Mouse (Mus musculus): ENCODE results near the gene E330034G19Rik.

DNA sequence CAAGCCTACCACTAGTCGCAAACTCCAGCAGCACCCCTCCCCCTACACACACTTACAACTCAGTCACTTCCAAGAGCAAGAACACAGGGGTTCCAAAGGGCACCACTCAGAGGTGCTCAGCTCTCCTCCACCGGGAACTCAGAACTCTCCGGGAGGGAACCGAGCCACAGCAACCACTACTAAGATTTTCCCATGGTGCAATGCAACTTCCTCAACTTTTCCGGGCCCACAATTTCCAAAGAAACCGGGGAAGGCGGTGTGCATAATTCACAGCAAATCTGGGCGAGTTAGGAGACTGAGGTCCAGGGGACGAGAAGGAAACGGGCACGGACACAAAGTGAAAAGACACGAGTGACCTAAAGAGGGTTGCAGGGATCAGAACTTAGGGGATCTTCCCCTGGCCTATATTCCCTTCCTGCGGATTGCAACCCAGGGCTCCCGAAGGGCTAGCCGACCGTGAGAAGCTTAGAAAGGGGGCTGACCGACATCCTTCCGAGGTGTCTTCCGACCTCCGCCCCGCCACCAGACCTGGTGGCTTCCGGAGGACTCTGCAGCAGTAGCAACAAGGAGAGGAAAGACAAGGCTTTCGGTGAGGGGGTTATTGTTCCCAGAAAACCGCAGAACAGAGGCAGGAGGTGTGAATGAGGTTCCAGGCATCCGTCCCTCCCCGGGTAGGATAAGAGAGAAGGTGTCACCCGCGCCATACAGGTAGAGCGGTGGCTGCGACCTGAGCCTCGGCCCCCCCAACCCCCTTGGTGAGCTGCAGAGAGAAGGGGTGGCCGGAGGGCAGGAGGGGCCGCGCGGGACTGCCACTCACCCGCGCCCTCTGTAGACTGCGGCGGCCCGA lies 48.5 kb upstream of the E330034G19Rik start:
- TF ChIP-seq CTCF (IDR thresholded peaks at IDR 0.05; ENCODE audit: extremely low read depth, insufficient read depth, low read length) (no peak), POLR2A (IDR thresholded peaks at IDR 0.05; ENCODE audit: extremely low read depth, insufficient read depth, low read length) (no peak)

Measured in cortical plate, adult 2 months (tissue).